Mouse (Mus musculus): ENCODE measurements around the gene Ninl. TPM values are rescaled to one million over a fixed set of nuclear protein-coding genes. Genes with fewer than 3 reads are reported as not detected.

Ninl gene
- polyA plus RNA-seq, 1 experiment from 2014 or later = 19.2 TPM

DNA sequence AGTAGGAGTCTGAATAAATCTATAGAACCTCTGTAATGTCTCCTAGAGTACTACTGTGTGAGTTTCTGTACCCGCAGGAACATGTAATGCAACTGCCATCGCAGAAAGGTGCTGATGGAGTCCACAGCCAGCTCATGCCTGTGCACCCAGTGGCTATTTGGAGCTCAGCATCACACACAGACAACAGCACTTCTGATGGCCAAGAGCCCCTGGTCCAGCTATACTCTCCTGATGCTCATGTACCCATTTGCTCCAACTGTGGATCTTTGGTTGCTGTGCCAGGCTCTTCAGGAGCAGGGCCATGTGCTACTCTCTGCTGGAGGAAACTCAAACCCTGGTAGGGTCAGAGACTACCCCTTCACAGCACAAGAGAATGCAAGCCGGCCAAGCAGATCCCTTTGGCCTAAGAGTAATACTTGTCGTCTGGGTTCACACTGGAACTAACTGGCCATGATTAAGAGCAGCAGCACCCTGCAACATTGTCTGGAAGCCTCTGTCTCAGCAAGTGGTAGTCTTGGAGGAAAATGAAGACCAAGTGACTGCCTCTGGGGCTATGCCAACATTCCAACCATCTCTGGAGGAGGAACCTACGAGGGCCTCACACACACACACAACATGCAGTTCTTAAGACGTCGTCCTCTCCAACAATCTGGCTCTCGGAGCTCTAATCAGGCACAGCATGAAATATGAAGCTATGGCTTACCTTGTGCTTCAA lies 65.6 kb downstream of the Ninl start:
- DNase-seq (ENCODE audit: low spot score) = no peak

DNA sequence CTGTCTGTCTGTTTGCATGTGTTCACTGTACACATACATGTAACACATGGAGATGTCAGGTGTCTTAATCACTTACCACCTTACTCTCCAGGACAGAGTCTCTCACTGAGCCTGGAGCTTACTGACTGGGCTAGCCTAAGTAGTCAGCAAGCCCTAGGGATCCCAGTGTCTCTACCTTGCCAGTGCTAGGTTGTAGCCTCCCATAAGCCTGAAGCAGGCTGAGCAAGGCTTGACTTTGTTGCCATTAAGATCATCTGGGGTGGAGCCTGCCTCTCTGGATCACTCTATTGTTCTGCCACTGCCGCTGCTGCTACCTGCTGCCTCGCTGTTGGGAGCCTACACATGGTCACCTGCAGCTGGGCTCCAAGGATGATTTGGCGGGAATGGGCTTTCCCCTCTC lies 66.5 kb downstream of the Ninl start:
- H3K4me2 ChIP-seq = no peak overlapping the region
- peaks cover 16% of the 10 kb centered on the region for H3K4me1 ChIP-seq (replicated peaks; ENCODE audit: control insufficient read depth, insufficient read depth, low read length)
- no peak for DNase-seq (ENCODE audit: low spot score)
- 88% methylated on average over 3 of the region's 3 CpGs for WGBS
- H3K4me3 ChIP-seq (ENCODE audit: low read depth, low read length) = no peak overlapping the region
- no peaks in the 10 kb centered on the region for H3K9me3 ChIP-seq (ENCODE audit: control insufficient read depth, low read length)
- no peak for ATAC-seq (replicated peaks; ENCODE audit: low FRiP score)
- peaks cover 8% of the 10 kb centered on the region for H3K36me3 ChIP-seq (ENCODE audit: control insufficient read depth, insufficient read depth, low read length)
- no peak overlapping the region for H3K27ac ChIP-seq (ENCODE audit: low read depth, low read length)
- no peak overlapping the region for H3K9ac ChIP-seq (ENCODE audit: low read depth, low read length)
- no peaks in the 10 kb centered on the region for H3K27me3 ChIP-seq (replicated peaks; ENCODE audit: control insufficient read depth, insufficient read depth, low read length)

More for the DNA sequence above, 65.6 kb downstream of the Ninl start:
- Histone ChIP-seq H3K4me1 (replicated peaks; ENCODE audit: control insufficient read depth, insufficient read depth, low read length) (peaks cover 24% of the 10 kb centered on the region), H3K9ac (ENCODE audit: low read depth, low read length) (no peak overlapping the region), H3K9me3 (ENCODE audit: control insufficient read depth, low read length) (no peaks in the 10 kb centered on the region), H3K4me2 (no peak overlapping the region), H3K27ac (ENCODE audit: low read depth, low read length) (no peak overlapping the region), H3K27me3 (replicated peaks; ENCODE audit: control insufficient read depth, insufficient read depth, low read length) (no peaks in the 10 kb centered on the region), H3K4me3 (ENCODE audit: low read depth, low read length) (no peak overlapping the region), H3K36me3 (ENCODE audit: control insufficient read depth, insufficient read depth, low read length) (peaks cover 8% of the 10 kb centered on the region)
- WGBS = 91% methylated on average over 8 of the region's 8 CpGs
- ATAC-seq (replicated peaks; ENCODE audit: low FRiP score) = no peak

DNA sequence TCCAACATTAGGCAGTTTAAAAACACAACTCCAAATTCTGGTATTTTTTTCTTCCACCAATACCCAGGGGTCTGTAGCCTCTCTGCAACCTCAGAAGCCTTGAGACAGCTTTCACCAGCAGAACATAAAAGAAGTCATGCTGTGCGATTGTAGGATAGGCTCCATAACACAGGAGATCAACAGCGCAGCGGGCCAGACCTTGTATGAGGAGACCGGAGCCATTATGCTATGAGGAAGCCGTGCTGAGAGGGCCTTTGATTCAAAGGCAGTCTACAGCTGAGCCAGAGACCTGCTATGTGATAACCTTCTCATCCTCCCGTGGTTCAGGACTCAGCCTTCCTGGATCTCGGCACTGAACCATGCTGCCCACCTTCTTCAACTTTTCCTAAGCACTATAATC lies 67.3 kb downstream of the Ninl start:
- Histone ChIP-seq H3K9ac (ENCODE audit: low read depth, low read length) (no peak overlapping the region), H3K27ac (ENCODE audit: low read depth, low read length) (no peak overlapping the region), H3K36me3 (ENCODE audit: control insufficient read depth, insufficient read depth, low read length) (peaks cover 8% of the 10 kb centered on the region), H3K4me1 (replicated peaks; ENCODE audit: control insufficient read depth, insufficient read depth, low read length) (peaks cover 8% of the 10 kb centered on the region), H3K9me3 (ENCODE audit: control insufficient read depth, low read length) (no peaks in the 10 kb centered on the region), H3K4me2 (no peak overlapping the region), H3K27me3 (replicated peaks; ENCODE audit: control insufficient read depth, insufficient read depth, low read length) (no peaks in the 10 kb centered on the region), H3K4me3 (ENCODE audit: low read depth, low read length) (no peak overlapping the region)
- no peak for DNase-seq (ENCODE audit: low spot score)
- no peak for ATAC-seq (replicated peaks; ENCODE audit: low FRiP score)
- 85% methylated on average over 7 of the region's 7 CpGs for WGBS

DNA sequence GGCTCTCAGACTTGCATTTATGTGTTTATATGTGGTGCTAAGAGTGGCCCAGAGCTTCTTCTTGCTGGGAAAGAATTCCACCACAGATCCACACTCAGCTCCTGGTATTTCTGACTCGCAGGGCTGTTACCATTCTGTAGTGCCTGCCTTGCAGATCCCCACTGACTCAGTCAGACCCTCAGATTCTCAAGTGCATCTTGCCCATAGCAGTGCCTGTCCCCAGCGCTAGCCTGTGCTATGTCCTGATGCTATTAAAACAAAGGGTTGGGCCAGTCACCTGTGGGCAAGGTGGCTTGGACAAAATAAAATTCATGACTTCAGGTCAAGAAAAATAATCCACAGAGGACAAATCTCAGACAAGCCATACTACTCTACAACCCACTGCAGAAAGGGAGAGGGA lies 70.0 kb downstream of the Ninl start:
- H3K4me2 ChIP-seq = no peak overlapping the region
- peaks cover 4% of the 10 kb centered on the region; the same call in 1 of the 2 replicates for H3K36me3 ChIP-seq (ENCODE audit: control insufficient read depth, insufficient read depth, low read length)
- WGBS = 92% methylated on average over 2 of the region's 2 CpGs
- H3K9me3 ChIP-seq (ENCODE audit: control insufficient read depth, low read length) = no peaks in the 10 kb centered on the region
- H3K27me3 ChIP-seq (replicated peaks; ENCODE audit: control insufficient read depth, insufficient read depth, low read length) = no peaks in the 10 kb centered on the region
- H3K4me3 ChIP-seq (ENCODE audit: low read depth, low read length) = no peak overlapping the region
- H3K4me1 ChIP-seq (replicated peaks; ENCODE audit: control insufficient read depth, insufficient read depth, low read length) = no peaks in the 10 kb centered on the region
- ATAC-seq (replicated peaks; ENCODE audit: low FRiP score) (no peak), DNase-seq (ENCODE audit: low spot score) (no peak)
- H3K9ac ChIP-seq (ENCODE audit: low read depth, low read length) = no peak overlapping the region
- H3K27ac ChIP-seq (ENCODE audit: low read depth, low read length) = no peak overlapping the region

DNA sequence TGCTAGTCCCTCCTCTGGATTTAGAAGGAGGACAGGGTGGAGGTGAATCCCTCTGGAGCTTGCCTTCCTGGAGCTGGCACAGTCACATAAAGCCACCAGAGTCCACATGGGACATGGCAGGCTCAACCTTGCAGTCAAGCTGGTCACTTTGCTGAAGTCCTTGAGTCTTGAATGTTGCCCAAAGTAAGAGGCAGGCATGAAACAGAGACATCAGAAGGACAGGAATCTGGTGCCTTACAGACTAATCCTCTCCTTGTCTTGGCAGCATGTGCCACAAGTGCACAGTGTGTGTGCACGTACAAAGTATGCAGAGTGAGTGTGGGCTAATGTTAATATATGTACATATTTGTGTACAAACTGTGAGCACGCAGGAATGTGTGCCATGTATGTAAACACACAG lies 71.7 kb downstream of the Ninl start:
- Histone ChIP-seq H3K4me1 (replicated peaks; ENCODE audit: control insufficient read depth, insufficient read depth, low read length) (no peaks in the 10 kb centered on the region), H3K27ac (ENCODE audit: low read depth, low read length) (no peak overlapping the region), H3K4me3 (ENCODE audit: low read depth, low read length) (no peak overlapping the region), H3K27me3 (replicated peaks; ENCODE audit: control insufficient read depth, insufficient read depth, low read length) (no peaks in the 10 kb centered on the region), H3K36me3 (ENCODE audit: control insufficient read depth, insufficient read depth, low read length) (no peaks in the 10 kb centered on the region; the same call in 1 of the 2 replicates), H3K4me2 (no peak overlapping the region), H3K9me3 (ENCODE audit: control insufficient read depth, low read length) (no peaks in the 10 kb centered on the region), H3K9ac (ENCODE audit: low read depth, low read length) (no peak overlapping the region)
- WGBS = 94% methylated on average over 2 of the region's 2 CpGs
- DNase-seq (ENCODE audit: low spot score) (no peak), ATAC-seq (replicated peaks; ENCODE audit: low FRiP score) (no peak)

DNA sequence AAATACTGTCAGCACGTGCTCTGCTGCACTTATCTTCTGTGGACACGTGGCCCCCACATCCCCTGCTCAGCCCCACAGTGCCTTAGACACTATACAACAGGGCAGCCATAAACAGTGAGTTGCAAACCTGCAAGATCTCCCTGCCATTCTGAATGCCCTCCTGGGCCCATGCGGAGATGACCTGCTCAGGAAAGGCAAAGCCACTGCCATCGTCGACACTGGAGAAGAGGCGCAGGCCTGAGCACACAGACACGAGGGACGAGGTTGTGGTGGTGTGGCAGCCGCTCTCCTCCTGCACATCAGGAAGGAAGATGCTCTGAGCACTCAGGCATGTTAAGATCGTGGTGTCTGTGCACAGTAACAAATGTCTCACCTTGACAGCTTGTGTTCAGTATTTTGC lies 73.2 kb downstream of the Ninl start:
- Histone ChIP-seq H3K9ac (ENCODE audit: low read depth, low read length) (no peak overlapping the region), H3K4me3 (ENCODE audit: low read depth, low read length) (no peak overlapping the region), H3K4me1 (replicated peaks; ENCODE audit: control insufficient read depth, insufficient read depth, low read length) (no peaks in the 10 kb centered on the region), H3K9me3 (ENCODE audit: control insufficient read depth, low read length) (no peaks in the 10 kb centered on the region), H3K27me3 (replicated peaks; ENCODE audit: control insufficient read depth, insufficient read depth, low read length) (no peaks in the 10 kb centered on the region), H3K4me2 (no peak overlapping the region), H3K36me3 (ENCODE audit: control insufficient read depth, insufficient read depth, low read length) (no peaks in the 10 kb centered on the region; the same call in 1 of the 2 replicates), H3K27ac (ENCODE audit: low read depth, low read length) (no peak overlapping the region)
- no peak for ATAC-seq (replicated peaks; ENCODE audit: low FRiP score)
- DNase-seq (ENCODE audit: low spot score) = no peak
- 87% methylated on average over 10 of the region's 10 CpGs for WGBS

DNA sequence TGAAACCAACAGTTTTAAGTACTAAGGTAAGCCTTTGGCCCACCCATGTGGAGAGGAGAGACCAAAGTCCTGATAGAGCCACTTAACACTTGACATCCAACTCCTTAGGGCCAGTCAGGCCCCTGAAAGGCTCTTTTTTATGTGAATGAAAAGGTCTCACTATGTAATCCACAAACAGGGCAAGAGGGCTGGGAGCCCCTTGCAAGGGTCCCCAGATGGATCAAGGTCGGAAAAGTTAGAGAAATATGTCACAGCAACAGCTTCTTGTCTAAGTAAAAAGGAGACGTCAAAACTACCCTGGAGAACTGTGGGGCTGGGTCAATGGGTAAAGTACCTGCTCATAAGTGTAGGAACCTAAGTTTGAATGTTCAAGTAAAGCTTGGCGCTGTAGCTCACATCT lies 74.5 kb downstream of the Ninl start:
- Histone ChIP-seq H3K27me3 (replicated peaks; ENCODE audit: control insufficient read depth, insufficient read depth, low read length) (no peaks in the 10 kb centered on the region), H3K4me3 (ENCODE audit: low read depth, low read length) (no peak overlapping the region), H3K36me3 (ENCODE audit: control insufficient read depth, insufficient read depth, low read length) (peaks cover 2% of the 10 kb centered on the region; the same call in 1 of the 2 replicates), H3K4me1 (replicated peaks; ENCODE audit: control insufficient read depth, insufficient read depth, low read length) (no peaks in the 10 kb centered on the region), H3K4me2 (no peak overlapping the region), H3K27ac (ENCODE audit: low read depth, low read length) (no peak overlapping the region), H3K9me3 (ENCODE audit: control insufficient read depth, low read length) (no peaks in the 10 kb centered on the region), H3K9ac (ENCODE audit: low read depth, low read length) (no peak overlapping the region)
- WGBS = 92% methylated on average over 3 of the region's 3 CpGs
- ATAC-seq (replicated peaks; ENCODE audit: low FRiP score) (no peak), DNase-seq (ENCODE audit: low spot score) (no peak)

DNA sequence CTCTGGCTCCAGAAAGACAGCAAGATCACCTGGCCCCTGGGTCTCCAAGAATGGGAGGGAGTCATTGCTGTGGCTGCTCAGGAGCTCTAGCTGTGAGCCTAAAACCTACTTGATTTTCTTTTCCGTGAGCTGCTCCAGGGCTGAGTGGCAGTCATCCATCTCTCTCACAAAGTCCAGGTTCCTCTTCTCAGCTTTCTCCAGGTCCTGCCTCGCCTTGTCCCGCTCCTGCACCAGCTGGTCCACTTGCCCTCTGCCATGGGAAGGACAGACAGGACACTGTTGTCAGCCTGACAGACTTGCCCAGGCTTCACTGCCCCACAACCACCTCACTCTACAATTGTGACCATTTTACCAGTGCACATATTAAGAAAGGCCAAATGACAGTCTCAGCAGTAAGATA lies 75.9 kb downstream of the Ninl start:
- DNase-seq (ENCODE audit: low spot score) (no peak), ATAC-seq (replicated peaks; ENCODE audit: low FRiP score) (no peak)
- Histone ChIP-seq H3K4me2 (no peak overlapping the region), H3K9ac (ENCODE audit: low read depth, low read length) (no peak overlapping the region), H3K4me1 (replicated peaks; ENCODE audit: control insufficient read depth, insufficient read depth, low read length) (no peaks in the 10 kb centered on the region), H3K36me3 (ENCODE audit: control insufficient read depth, insufficient read depth, low read length) (peaks cover 8% of the 10 kb centered on the region; the same call in 1 of the 2 replicates), H3K27ac (ENCODE audit: low read depth, low read length) (no peak overlapping the region), H3K4me3 (ENCODE audit: low read depth, low read length) (no peak overlapping the region), H3K27me3 (replicated peaks; ENCODE audit: control insufficient read depth, insufficient read depth, low read length) (no peaks in the 10 kb centered on the region), H3K9me3 (ENCODE audit: control insufficient read depth, low read length) (no peaks in the 10 kb centered on the region)
- 83% methylated on average over 3 of the region's 3 CpGs for WGBS

DNA sequence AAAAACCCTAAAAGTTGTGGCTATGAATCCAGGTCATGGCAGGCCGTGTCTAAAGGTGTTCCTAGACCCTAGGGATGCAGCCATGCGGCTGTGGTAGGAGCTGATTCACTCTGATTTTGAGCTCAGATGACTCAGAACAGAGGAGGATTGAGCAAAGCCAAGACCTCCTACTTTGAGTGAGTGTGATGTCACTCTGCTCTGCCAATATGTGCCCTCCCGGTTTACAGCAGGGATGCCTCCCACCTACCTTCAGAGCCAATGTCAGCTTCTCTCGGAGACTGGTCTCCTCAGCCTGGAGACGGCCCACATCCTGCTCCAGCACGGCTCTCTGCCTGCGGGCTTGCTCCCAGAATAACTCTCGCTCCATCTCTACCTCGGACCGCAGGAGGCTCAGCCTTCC lies 79.7 kb downstream of the Ninl start:
- Histone ChIP-seq H3K36me3 (ENCODE audit: control insufficient read depth, insufficient read depth, low read length) (peaks cover 9% of the 10 kb centered on the region; the same call in 1 of the 2 replicates), H3K9me3 (ENCODE audit: control insufficient read depth, low read length) (no peaks in the 10 kb centered on the region), H3K27ac (ENCODE audit: low read depth, low read length) (no peak overlapping the region), H3K27me3 (replicated peaks; ENCODE audit: control insufficient read depth, insufficient read depth, low read length) (no peaks in the 10 kb centered on the region), H3K4me1 (replicated peaks; ENCODE audit: control insufficient read depth, insufficient read depth, low read length) (no peaks in the 10 kb centered on the region), H3K4me2 (no peak overlapping the region), H3K4me3 (ENCODE audit: low read depth, low read length) (no peak overlapping the region), H3K9ac (ENCODE audit: low read depth, low read length) (no peak overlapping the region)
- ATAC-seq (replicated peaks; ENCODE audit: low FRiP score) (no peak), DNase-seq (ENCODE audit: low spot score) (no peak)
- WGBS = 91% methylated on average over 10 of the region's 10 CpGs
